Mouse (Mus musculus) megakaryocyte, embryonic 14.5 days (primary cell): ENCODE results near the gene Ptk7. TPM values are rescaled to one million over a fixed set of nuclear protein-coding genes. Genes with fewer than 3 reads are reported as not detected.

ENCODE experiments used
- H3K27me3 ChIP-seq: replicated peaks from 2 replicates; pipeline ENCODE3; 2012; ENCODE audit warnings: inconsistent platforms
- H3K36me3 ChIP-seq: replicated peaks from 2 replicates; pipeline ENCODE3; 2012; ENCODE audit warnings: low read length, inconsistent platforms, mixed read lengths
- H3K4me1 ChIP-seq: 2 replicates; pipeline ENCODE4 v1.6.1; 2012; ENCODE audit warnings: inconsistent platforms
- H3K4me3 ChIP-seq: replicated peaks from 2 replicates; pipeline ENCODE3; 2012; ENCODE audit warnings: moderate library complexity, mild to moderate bottlenecking, inconsistent platforms
- H3K9me3 ChIP-seq: 2 replicates; pipeline ENCODE4 v1.6.1; 2012; ENCODE audit warnings: inconsistent platforms
- FLI1 ChIP-seq: IDR thresholded peaks from 2 replicates; pipeline ENCODE4 v1.6.1; 2012; ENCODE audit warnings: low read length, inconsistent platforms, mixed read lengths
- GATA1 ChIP-seq: IDR thresholded peaks from 3 replicates; pipeline ENCODE4 v1.6.1; 2012; ENCODE audit warnings: mixed read lengths, low read length, inconsistent platforms, borderline replicate concordance
- polyA plus RNA-seq: library from polyadenylated mRNA; stranded (reverse); fragments of >175 nt; gene quantifications from 2 replicates; pipeline ENCODE4 v1.2.3, GENCODE M21; 2012; ENCODE audit warnings: low replicate concordance; ENCODE audit not compliant: insufficient read depth

Gene Ptk7
- polyA plus RNA-seq, 1 experiment = 6.7 TPM

DNA sequence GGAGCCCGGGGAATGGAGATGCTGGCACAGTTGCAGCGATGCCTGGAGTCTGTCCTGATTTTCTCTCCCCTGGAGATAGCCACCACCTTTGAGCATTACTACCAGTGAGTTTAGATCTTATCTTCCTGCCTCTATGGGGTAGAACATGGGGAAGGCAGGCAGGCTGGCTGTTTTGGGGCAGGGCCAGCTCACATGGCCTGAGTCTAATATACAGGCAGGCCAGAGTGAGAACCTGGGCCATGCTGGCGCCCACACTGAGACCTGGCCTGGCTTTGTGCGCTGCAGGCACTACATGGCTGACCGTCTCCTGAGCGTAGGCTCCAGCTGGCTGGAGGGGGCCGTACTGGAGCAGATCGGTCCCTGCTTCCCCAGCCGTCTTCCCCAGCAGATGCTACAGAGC is 32.0 kb upstream of the Ptk7 start:
- peaks cover 99% of the 10 kb centered on the region for H3K36me3 ChIP-seq
- TF ChIP-seq GATA1 = no peak
- TF ChIP-seq FLI1 = no peak
- no peaks in the 10 kb centered on the region for H3K27me3 ChIP-seq
- no peak overlapping the region for H3K4me3 ChIP-seq
- H3K9me3 ChIP-seq = no peaks in the 10 kb centered on the region
- peaks cover 22% of the 10 kb centered on the region for H3K4me1 ChIP-seq

DNA sequence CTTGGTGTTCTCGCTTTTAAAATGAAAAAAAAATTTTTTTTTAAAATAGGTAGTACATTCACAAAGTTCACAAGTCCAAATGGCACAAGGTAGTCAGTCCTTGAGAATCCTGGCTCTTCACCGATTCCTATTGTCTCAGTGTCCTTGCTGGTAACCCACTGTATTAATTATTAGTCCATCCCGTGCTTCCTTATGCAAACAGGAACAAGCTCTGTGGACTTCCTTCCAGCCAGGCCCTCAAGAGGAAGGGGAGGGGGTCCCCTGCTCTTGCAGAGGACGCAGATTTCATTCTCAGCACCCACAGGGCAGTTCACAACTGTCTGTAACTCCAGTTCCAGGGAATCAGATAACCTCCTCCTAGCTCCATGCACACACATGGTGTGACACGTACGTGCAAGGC is 26.8 kb upstream of the Ptk7 start:
- no peaks in the 10 kb centered on the region for H3K27me3 ChIP-seq
- H3K36me3 ChIP-seq = peaks cover 93% of the 10 kb centered on the region
- no peaks in the 10 kb centered on the region for H3K9me3 ChIP-seq
- peaks cover 38% of the 10 kb centered on the region for H3K4me1 ChIP-seq
- H3K4me3 ChIP-seq = no peak overlapping the region
- TF ChIP-seq FLI1 (no peak), GATA1 (no peak)

DNA sequence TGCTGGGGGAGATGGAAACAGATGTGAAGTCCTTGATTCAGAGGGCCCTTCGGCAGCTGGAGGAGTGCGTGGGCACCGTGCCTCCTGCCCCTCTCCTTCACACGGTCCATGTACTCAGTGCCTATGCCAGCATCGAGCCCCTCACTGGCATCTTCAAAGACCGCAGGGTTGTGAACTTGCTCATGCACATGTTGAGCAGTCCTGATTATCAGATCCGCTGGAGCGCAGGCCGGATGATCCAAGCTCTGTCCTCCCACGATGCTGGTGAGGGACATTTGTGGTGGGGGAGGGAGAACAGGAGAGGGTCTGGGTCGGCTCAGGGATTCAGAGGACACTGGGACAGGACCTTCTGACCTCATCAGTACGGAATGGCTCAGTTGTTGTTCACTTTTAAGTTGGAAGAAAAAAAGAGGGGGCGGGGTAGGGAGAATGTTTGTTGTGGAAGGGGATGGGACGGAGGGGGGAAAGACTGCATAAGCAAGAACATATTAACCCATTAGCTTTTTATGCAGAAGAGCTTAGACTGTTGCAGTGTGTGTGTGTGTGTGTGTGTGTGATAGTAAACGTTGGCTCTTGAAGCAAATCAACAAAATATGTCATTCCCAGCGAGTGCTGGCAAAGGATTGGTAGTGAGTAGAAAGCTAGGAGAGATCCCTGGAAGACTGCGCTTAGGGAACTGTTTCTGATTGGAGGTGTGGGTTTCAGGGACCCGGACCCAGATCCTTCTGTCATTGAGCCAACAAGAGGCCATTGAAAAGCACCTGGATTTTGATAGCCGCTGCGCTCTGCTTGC is 22.6 kb upstream of the Ptk7 start:
- peak overlapping the region; percentile 97 for H3K4me3 ChIP-seq

DNA sequence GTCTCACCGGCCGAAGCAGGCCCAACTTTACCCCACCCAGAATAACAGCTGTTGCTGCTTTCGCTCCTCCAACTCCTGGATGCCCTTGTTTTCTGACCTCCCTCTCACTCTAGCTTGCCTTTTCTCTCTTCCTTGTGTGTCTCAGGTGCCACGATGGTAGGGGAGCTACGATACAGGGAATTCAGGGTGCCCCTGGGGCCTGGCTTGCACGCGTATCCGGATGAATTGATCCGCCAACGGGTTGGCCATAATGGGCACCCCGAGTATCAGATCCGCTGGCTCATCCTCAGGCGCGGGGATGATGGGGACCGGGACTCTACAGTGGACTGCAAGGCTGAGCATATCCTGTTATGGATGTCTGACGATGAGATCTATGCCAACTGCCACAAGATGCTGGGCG is 22.0 kb upstream of the Ptk7 start:
- Histone ChIP-seq H3K9me3 (no peaks in the 10 kb centered on the region), H3K36me3 (peaks cover 69% of the 10 kb centered on the region), H3K4me3 (peak overlapping the region; percentile 97), H3K27me3 (no peaks in the 10 kb centered on the region), H3K4me1 (peaks cover 57% of the 10 kb centered on the region)
- TF ChIP-seq GATA1 = no peak
- no peak for TF ChIP-seq FLI1

More for the DNA sequence above, 22.6 kb upstream of the Ptk7 start:
- TF ChIP-seq FLI1 (no peak), GATA1 (no peak)
- H3K4me1 ChIP-seq = peaks cover 51% of the 10 kb centered on the region
- H3K27me3 ChIP-seq = no peaks in the 10 kb centered on the region
- peaks cover 76% of the 10 kb centered on the region for H3K36me3 ChIP-seq
- no peaks in the 10 kb centered on the region for H3K9me3 ChIP-seq

DNA sequence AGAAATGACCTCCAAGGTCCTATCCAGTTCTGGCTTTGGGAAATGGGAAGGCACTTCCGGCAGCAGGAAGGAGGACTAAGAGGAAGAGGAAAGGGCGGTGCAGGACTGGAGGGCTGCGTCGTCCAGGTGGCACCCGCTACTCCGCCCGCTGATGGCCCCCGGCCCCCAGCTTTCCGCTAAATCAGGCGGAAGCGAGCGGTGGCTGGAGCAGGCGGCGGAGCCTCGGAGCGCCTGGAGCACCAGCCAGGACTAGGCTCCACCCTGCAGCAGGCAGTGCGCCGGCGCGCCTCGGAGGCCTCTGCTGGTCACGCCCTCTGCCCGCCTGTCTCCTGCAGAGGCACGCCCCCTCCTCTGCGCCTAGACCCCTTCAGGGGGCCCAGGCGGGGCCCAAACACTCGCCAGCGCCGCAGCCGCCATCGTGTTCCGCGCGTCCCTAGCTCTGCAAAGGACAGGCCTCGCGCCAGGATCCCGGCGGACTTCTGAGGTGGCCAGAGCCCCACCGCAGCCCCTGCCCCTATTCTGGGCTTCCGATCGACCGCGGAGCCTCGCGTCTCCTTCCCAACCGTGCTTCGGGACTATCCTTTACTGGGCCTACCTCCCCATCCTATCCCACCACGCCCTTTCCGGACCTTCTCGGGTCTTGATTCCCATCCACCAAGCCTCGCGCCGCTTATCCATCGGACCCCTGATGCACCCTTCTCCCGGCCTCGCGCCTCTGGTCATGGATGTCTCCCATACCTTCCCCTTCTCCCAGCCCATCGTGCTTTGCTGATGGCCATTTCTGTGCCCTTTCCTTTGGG is 21.1 kb upstream of the Ptk7 start, which contains the start of gene Cul7:
Cul7 (plus strand) TSS at position 106 of the 800 bp plus-strand sequence.
- H3K27me3 ChIP-seq = no peaks in the 10 kb centered on the region
- peaks cover 57% of the 10 kb centered on the region for H3K4me1 ChIP-seq
- no peak for TF ChIP-seq FLI1
- TF ChIP-seq GATA1 = no peak
- H3K9me3 ChIP-seq = no peaks in the 10 kb centered on the region
- peaks cover 61% of the 10 kb centered on the region for H3K36me3 ChIP-seq
- H3K4me3 ChIP-seq = peak within 1 kb of the TSS; percentile 97

DNA sequence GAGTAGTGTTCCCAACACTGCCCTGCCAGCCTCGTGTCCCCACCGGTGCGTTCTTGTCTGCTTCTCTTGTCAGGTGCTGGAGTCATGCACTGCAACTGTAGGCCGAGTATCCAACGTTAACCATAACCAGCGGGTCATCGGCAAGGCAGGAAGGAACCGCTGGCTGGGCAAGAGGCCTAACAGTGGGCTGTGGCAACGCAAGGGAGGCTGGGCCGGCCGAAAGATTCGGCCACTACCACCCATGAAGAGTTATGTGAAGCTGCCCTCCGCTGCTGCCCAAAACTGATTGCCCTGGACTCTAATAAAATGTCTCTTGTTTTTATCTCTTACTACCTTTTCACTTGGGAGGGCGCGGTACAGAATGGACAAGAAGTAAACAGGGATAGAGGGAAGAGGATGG is 20.5 kb upstream of the Ptk7 start:
- peak overlapping the region; percentile 97 for H3K4me3 ChIP-seq
- H3K36me3 ChIP-seq = peaks cover 57% of the 10 kb centered on the region
- H3K27me3 ChIP-seq = no peaks in the 10 kb centered on the region
- H3K4me1 ChIP-seq = peaks cover 63% of the 10 kb centered on the region
- H3K9me3 ChIP-seq = no peaks in the 10 kb centered on the region
- no peak for TF ChIP-seq FLI1
- TF ChIP-seq GATA1 = no peak

DNA sequence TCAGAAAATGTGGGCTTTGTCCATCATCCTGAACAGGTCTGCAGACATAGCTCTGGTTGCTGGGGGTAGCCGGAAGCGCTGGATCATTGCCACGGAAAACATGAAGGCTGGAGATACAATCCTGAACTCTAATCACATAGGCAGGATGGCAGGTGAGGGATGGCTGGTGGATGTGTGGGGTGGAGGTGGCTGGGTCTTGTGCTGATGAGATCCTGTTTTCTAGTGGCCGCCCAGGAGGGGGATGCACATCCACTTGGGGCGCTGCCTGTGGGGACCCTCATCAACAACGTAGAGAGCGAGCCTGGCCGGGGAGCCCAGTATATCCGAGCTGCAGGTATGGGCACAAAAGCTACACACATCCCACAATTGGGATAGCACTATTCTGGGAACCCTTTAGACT is 19.1 kb upstream of the Ptk7 start:
- peaks cover 53% of the 10 kb centered on the region for H3K36me3 ChIP-seq
- no peaks in the 10 kb centered on the region for H3K9me3 ChIP-seq
- no peaks in the 10 kb centered on the region for H3K27me3 ChIP-seq
- TF ChIP-seq FLI1 = no peak
- no peak for TF ChIP-seq GATA1
- peaks cover 77% of the 10 kb centered on the region for H3K4me1 ChIP-seq
- no peak overlapping the region for H3K4me3 ChIP-seq

DNA sequence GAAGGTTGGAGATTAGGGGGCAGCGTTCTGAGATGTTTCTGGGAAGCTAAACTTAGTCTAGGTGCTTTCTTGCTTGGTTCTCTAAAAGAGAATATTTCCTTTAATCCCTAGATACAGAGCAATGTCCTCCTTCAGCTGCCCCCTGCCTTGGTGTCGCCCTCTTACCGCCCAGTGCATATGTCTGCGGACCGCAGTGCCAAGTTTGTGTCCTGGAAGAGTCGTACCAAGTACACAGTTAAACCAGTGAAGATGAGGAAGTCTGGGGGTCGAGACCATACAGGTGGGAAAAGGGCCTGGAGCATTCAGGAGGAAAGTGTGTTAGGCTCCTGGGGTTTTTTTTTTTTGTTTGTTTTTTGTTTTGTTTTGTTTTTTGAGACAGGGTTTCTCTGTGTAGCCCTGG is 18.0 kb upstream of the Ptk7 start:
- Histone ChIP-seq H3K36me3 (peaks cover 53% of the 10 kb centered on the region), H3K4me3 (peak overlapping the region; percentile 50), H3K27me3 (no peaks in the 10 kb centered on the region), H3K4me1 (peaks cover 74% of the 10 kb centered on the region), H3K9me3 (no peaks in the 10 kb centered on the region)
- TF ChIP-seq GATA1 (no peak), FLI1 (no peak)

DNA sequence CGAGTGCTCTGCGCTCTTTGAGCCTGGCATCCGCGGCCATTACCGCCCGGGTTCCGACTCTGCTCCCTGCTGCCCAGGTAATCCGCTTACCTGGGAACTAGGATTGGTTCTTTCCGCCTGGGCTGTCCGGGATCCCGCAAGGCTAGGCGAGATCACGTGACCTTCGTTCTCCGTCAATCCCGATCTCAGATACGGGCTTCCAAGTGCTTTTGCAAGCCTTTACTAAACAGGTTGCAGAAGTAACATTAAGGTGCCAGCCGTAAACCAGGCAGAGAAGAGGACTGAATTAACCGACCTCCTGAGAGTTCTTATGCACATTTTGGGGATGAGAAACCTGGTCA is 17.0 kb upstream of the Ptk7 start:
- Histone ChIP-seq H3K4me3 (peak overlapping the region; percentile 98), H3K27me3 (no peaks in the 10 kb centered on the region), H3K9me3 (no peaks in the 10 kb centered on the region), H3K36me3 (peaks cover 53% of the 10 kb centered on the region), H3K4me1 (peaks cover 70% of the 10 kb centered on the region)
- no peak for TF ChIP-seq FLI1
- TF ChIP-seq GATA1 = no peak
